Mouse (Mus musculus) heart, adult 2 months (tissue): ENCODE measurements at regions not wholly inside any gene's neighbourhood (a gene's known extent, or its start where the extent isn't known, plus 50 kb on each side); places are given as distances from the start of the nearest gene placed in this dataset.

Experiments used
- CTCF ChIP-seq: fragments of 200-600 bp; IDR thresholded peaks from 2 replicates; pipeline ENCODE4 v1.8.1; 2022; ENCODE audit warnings: antibody characterized with exemption, mild to moderate bottlenecking, moderate library complexity
- EP300 ChIP-seq: fragments of 200-500 bp; IDR thresholded peaks from 2 replicates; pipeline ENCODE4 v1.6.1; 2011; ENCODE audit warnings: low read depth, low read length, control low read depth; ENCODE audit not compliant: insufficient read depth
- POLR2A ChIP-seq: fragments of 200-500 bp; IDR thresholded peaks from 2 replicates; pipeline ENCODE4 v1.6.1; 2011; ENCODE audit warnings: mild to moderate bottlenecking, low read depth, low read length, control low read depth; ENCODE audit not compliant: insufficient read depth

- TF ChIP-seq CTCF, result no peak
- no peak for TF ChIP-seq EP300
- no peak for TF ChIP-seq POLR2A
These were observed 98.9 kb downstream of the Sqor start for GRCm38 (mm10) chr2:122863971-122864348.
